Mouse (Mus musculus): Measurements from ENCODE around the gene Adam19. TPM values are rescaled to one million over a fixed set of nuclear protein-coding genes. Genes with fewer than 3 reads are reported as not detected.

The Adam19 gene
- total RNA-seq, 2 experiments from 2014 or later, result 30.6 to 35.1 TPM

- no peak for DNase-seq (ENCODE audit: extremely low spot score in 1 of 2, low spot score in 2 of 2)
- intact Hi-C loops (cut with DNase I), result no loop called here
Observed at GRCm38 (mm10) chr11:46122875-46123274, 67.1 kb downstream of the Adam19 start.

- no peak for DNase-seq (ENCODE audit: extremely low spot score in 1 of 2, low spot score in 2 of 2)
- intact Hi-C loops (cut with DNase I), result no loop called here
Observed at GRCm38 (mm10) chr11:46123328-46123866, 67.6 kb downstream of the Adam19 start.

GRCm38 (mm10) chr11:46125093-46125834 lies 69.5 kb downstream of the Adam19 start:
- intact Hi-C loops (cut with DNase I), result no loop called here
- DNase-seq (ENCODE audit: extremely low spot score in 1 of 2, low spot score in 2 of 2), result no peak

GRCm38 (mm10) chr11:46125835-46126229 lies 70.0 kb downstream of the Adam19 start:
- DNase-seq (ENCODE audit: extremely low spot score in 1 of 2, low spot score in 2 of 2), result no peak
- intact Hi-C loops (cut with DNase I), result no loop called here

- intact Hi-C loops (cut with DNase I), result no loop called here
- no peak for DNase-seq (ENCODE audit: extremely low spot score in 1 of 2, low spot score in 2 of 2)
Observed at GRCm38 (mm10) chr11:46126317-46126716, 70.5 kb downstream of the Adam19 start.

GRCm38 (mm10) chr11:46126827-46127410 lies 71.1 kb downstream of the Adam19 start:
- intact Hi-C loops (cut with DNase I), result no loop called here
- no peak for DNase-seq (ENCODE audit: extremely low spot score in 1 of 2, low spot score in 2 of 2)

- DNase-seq (ENCODE audit: extremely low spot score in 1 of 2, low spot score in 2 of 2), result peak in 1 of 2 experiments; percentile 39
- intact Hi-C loops (cut with DNase I), result no loop called here
Observed at GRCm38 (mm10) chr11:46127621-46128547, 72.1 kb downstream of the Adam19 start.

- intact Hi-C loops (cut with DNase I), result no loop called here
Observed at GRCm38 (mm10) chr11:46128548-46128945, 72.8 kb downstream of the Adam19 start.

GRCm38 (mm10) chr11:46131022-46131986 lies 75.5 kb downstream of the Adam19 start:
- intact Hi-C loops (cut with DNase I), result loop anchor here (5.0 kb wide), 2 partner anchors 66 to 74 kb away; partner anchors contain the start of gene Adam19

More at GRCm38 (mm10) chr11:46128548-46128945, 72.8 kb downstream of the Adam19 start:
- peak in 1 of 2 experiments; percentile 71 for DNase-seq (ENCODE audit: extremely low spot score in 1 of 2, low spot score in 2 of 2)

GRCm38 (mm10) chr11:46134899-46135298 lies 79.1 kb downstream of the Adam19 start:
- intact Hi-C loops (cut with DNase I), result loop anchor here (5.0 kb wide), 3 partner anchors 62 to 193 kb away; partner anchors contain the start of genes Adam19 and Lsm11

More at GRCm38 (mm10) chr11:46131022-46131986, 75.5 kb downstream of the Adam19 start:
- DNase-seq (ENCODE audit: extremely low spot score in 1 of 2, low spot score in 2 of 2), result no peak

GRCm38 (mm10) chr11:46143342-46143741 lies 87.5 kb downstream of the Adam19 start:
- DNase-seq (ENCODE audit: extremely low spot score in 1 of 2, low spot score in 2 of 2), result no peak
- intact Hi-C loops (cut with DNase I), result no loop called here

More at GRCm38 (mm10) chr11:46134899-46135298, 79.1 kb downstream of the Adam19 start:
- DNase-seq (ENCODE audit: extremely low spot score in 1 of 2, low spot score in 2 of 2), result peak in 1 of 2 experiments; percentile 38

GRCm38 (mm10) chr11:46145163-46145875 lies 89.5 kb downstream of the Adam19 start:
- DNase-seq (ENCODE audit: extremely low spot score in 1 of 2, low spot score in 2 of 2), result no peak
- intact Hi-C loops (cut with DNase I), result no loop called here

- intact Hi-C loops (cut with DNase I), result no loop called here
- no peak for DNase-seq (ENCODE audit: extremely low spot score in 1 of 2, low spot score in 2 of 2)
Observed at GRCm38 (mm10) chr11:46146619-46147018, 90.8 kb downstream of the Adam19 start.

GRCm38 (mm10) chr11:46156945-46157344 lies 101.2 kb downstream of the Adam19 start:
- intact Hi-C loops (cut with DNase I), result no loop called here
- DNase-seq (ENCODE audit: extremely low spot score in 1 of 2, low spot score in 2 of 2), result no peak

- intact Hi-C loops (cut with DNase I), result no loop called here
- no peak for DNase-seq (ENCODE audit: extremely low spot score in 1 of 2, low spot score in 2 of 2)
Observed at GRCm38 (mm10) chr11:46157462-46157861, 101.7 kb downstream of the Adam19 start.

GRCm38 (mm10) chr11:46165866-46166585 lies 110.2 kb downstream of the Adam19 start, which contains the start of gene Nipal4:
Gene Nipal4 (minus strand): TSS chr11:46166508.
- peak in 1 of 2 experiments; percentile 36 for DNase-seq (ENCODE audit: extremely low spot score in 1 of 2, low spot score in 2 of 2)
- intact Hi-C loops (cut with DNase I), result no loop called here

Data from left cerebral cortex, postnatal 10 days (tissue).